Mouse (Mus musculus) hematopoietic stem cell, adult 5-6 weeks (primary cell): ENCODE results near the gene Hist1h2af. TPM values are rescaled to one million over a fixed set of nuclear protein-coding genes. Genes with fewer than 3 reads are reported as not detected.

Experiments used
- ATAC-seq, 2 experiments: fragments of 125-278 bp in 1 of 2; replicated peaks in 1 of 2; 2 replicates each; pipeline ENCODE4 v1.8.0; 2016 to 2017; ENCODE audit warnings: inconsistent platforms in 2 of 2, mild to moderate bottlenecking in 2 of 2, moderate number of reproducible peaks in 2 of 2, low read depth in 1 of 2, moderate TSS enrichment in 1 of 2; ENCODE audit not compliant: low FRiP score in 2 of 2, poor library complexity in 2 of 2, severe bottlenecking in 2 of 2, insufficient read depth in 1 of 2, low TSS enrichment in 1 of 2
- total RNA-seq: library from RNA; stranded (forward); fragments of 172-1452, 232-1000 nt; gene quantifications from 2 replicates; pipeline ENCODE4 v1.2.3, GENCODE M21; 2017

The Hist1h2af gene
- 1,050 and 1,435 TPM in 2 replicates for total RNA-seq

DNA sequence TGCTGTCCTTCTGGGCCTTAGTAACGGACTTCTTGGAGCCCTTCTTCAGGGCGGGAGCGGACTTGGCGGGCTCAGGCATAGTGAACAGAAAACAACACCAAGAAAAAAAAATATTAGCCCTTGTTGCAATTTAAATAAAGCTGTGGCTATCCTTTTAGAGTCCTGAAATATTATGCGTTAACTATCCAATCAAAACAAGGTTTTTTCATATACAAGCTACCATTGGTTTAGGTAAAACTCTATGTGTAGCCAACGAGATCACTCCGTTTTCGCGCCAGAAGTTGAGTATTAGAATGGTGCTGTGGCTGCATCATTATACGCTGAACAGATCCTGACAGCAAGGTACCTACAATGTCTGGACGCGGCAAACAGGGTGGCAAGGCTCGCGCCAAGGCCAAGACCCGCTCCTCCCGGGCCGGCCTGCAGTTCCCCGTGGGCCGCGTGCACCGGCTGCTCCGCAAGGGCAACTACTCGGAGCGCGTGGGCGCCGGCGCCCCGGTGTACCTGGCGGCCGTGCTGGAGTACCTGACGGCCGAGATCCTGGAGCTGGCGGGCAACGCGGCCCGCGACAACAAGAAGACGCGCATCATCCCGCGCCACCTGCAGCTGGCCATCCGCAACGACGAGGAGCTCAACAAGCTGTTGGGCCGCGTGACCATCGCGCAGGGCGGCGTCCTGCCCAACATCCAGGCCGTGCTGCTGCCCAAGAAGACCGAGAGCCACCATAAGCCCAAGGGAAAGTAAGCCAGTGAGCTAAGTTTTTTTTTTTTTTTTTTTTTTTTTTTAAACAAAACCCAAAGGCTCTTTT lies at the start of gene Hist1h2af:
Hist1h2af (plus strand) TSS at position 347 of the 808 bp plus-strand sequence.
- peak; percentile 38 to 39 for ATAC-seq

GRCm38 (mm10) chr13:23485271-23485670 lies 48.4 kb upstream of the Hist1h2af start:
- peak in 1 of 2 experiments; percentile 20; a peak in 1 of 4 replicates for ATAC-seq

GRCm38 (mm10) chr13:23488400-23489322 lies 45.0 kb upstream of the Hist1h2af start, which contains the start of gene Btn2a2:
Gene Btn2a2, minus strand, starts transcription at chr13:23488857.
- peak; percentile 99 to 100 for ATAC-seq

DNA sequence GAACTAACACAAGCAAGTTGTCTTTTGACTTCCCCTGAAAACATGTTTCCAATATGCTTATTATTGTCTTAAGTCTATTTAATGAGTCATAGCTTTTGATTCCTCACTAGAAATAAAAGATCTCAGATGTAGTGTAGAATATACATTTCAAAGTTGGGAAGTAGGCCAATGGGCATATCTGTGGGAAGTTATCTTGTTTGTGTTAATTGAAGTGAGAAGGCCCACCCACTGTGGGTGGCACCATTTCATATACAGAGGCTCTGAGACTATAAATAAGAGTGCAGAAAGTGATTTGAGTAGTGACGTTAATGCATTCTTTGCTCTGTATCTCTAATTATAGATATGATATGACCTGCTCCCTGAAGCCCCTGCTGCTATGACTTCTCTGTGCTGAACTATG lies 42.8 kb upstream of the Hist1h2af start:
- ATAC-seq, result no peak

GRCm38 (mm10) chr13:23491263-23491662 lies 42.4 kb upstream of the Hist1h2af start:
- ATAC-seq, result no peak

- no peak for ATAC-seq
These were observed 41.7 kb upstream of the Hist1h2af start for GRCm38 (mm10) chr13:23491990-23492389.

- ATAC-seq, result no peak
These were observed 38.2 kb upstream of the Hist1h2af start for GRCm38 (mm10) chr13:23495526-23495925.

- ATAC-seq, result no peak
These were observed 35.9 kb upstream of the Hist1h2af start for GRCm38 (mm10) chr13:23497656-23498321.

DNA sequence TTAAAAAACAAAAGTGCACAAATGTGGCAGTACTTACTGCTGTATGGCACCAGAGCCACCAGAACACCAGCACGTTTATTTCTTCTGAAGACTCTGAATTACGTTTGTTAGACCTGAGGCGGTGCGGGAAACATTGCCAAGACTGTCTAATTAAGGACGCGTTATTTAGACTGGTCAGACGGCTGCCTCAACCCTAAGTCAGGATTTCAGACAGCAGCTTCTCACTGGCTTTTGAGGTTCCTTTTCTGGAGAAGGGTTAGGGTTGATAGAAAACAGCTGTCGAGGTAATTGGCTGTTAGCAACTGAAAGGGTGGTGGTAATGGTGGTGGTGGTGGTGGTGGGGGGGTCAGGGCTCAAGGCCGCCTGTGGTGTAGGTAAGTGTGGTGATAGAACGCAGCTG lies 35.1 kb upstream of the Hist1h2af start:
- no peak for ATAC-seq

GRCm38 (mm10) chr13:23499943-23500342 lies 33.8 kb upstream of the Hist1h2af start:
- no peak for ATAC-seq

- peak; percentile 42 to 43; a peak in 2 of 4 replicates for ATAC-seq
These were observed 33.1 kb upstream of the Hist1h2af start for GRCm38 (mm10) chr13:23500424-23501200.

DNA sequence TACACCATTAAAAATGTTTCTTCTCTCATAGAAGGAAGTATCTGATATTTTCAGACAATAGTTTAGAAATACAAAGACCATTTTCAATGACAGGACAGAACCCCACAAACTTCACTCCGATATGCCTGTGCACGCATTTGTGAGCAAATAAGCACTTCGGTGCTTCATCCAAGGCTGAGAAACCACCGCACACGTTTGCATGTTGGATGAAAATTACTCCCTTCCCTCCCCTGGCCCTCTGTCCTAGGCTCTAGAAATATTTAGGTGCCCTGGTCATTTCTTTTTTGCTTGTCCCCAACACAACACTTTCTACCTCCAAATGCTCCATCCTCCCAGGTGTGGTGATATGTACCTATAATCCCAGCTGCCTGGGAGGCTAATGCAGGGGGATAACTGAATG lies 32.2 kb upstream of the Hist1h2af start:
- ATAC-seq, result no peak

DNA sequence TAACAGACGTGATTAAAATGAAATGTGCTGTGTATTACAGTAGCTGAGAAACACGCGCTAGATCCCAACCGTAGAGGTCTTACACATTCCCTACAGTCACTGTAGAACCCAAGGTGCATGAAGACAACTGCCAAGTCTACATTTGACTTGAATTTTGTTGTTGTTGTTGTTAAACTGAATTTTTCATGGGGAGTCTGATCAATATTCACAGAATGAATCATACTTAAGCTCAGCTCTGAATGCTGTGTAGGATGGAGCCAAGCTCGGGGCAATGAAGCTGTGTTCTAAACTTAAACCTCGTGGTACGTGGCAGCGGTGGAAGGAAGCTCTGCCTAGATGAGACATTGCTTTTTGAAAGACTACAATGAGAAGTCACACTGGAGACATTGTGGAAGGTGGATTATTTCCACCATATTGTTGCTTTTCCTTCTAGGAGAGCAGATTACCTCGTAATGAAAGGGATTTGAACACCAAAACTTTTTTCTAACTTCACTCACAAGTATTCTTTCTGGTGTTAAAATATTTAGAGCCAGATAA lies 31.6 kb upstream of the Hist1h2af start:
- ATAC-seq, result no peak

DNA sequence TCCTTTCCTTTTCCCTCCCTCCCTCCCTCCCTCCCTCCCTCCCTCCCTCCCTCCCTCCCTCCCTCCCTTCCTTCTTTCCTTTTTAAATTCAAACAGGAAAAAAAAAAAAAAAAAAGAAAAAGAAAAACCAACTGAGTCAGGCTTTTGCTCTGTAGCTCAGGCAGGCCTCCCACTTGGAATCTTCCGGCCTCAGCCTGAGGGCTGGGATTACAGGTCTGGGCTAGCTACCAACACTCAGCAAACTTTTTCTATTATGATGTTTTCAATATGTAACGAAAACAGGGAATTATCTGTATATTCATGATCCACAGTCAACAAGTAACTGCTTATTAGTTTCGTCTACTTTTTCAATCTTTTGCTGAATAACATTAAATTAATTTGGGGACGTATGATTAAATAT lies 30.8 kb upstream of the Hist1h2af start:
- ATAC-seq, result no peak

DNA sequence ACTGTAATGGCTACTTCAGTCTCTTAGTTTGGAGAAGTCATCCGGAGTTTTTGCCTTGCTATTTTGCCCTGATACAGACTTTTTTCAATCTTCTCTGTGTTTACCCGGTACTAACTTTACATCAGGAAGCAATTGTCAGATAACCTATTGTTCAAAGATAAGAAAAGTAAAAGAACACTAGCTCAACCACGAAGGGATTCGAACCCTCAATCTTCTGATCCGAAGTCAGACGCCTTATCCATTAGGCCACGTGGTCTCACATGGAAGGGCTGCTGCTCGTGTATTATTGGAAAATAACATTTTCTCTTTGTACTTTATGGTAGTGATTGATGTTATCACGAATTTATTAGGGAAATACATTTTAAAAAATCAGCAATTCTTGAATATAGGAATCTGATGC lies 29.9 kb upstream of the Hist1h2af start:
- ATAC-seq, result peak in 1 of 2 experiments; percentile 33; a peak in 1 of 4 replicates

DNA sequence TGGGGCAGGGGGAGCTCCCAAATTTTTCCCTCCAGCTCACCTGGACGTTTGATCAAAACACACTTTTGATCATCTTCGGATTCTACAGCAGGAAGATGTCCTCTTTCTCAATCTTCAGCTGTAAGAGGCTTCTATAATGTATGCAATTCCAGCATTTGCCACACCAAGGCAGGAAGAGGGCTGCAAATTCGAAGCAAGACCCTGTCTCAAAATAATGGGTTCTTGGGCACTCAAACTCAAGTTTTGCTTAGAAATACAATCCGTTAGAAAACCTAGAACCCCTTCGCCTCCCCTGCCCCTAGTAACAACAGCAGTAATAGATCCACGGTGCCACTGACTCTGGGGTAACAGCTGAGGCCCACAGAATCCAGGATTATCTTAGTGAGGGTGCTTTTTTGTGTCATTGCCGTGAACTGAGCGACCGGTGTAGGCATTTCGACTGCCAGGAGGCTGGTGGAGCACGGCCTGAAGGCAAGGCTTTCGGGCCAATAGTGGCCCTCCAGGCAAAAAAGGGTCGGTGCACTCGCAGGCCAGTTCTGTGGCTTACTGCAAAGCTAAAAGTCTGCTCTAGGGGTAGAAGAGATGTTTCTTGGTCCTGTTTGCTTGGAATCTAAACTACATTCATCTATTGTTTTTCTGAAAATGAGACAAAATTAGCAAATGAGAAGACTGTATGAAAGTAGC lies 27.9 kb upstream of the Hist1h2af start:
- no peak for ATAC-seq
